Mouse (Mus musculus) heart, adult 2 months (tissue): ENCODE measurements around the gene Gm10944. TPM values are rescaled to one million over a fixed set of nuclear protein-coding genes. Genes with fewer than 3 reads are reported as not detected.

Experiments used
- DNase-seq, 2 experiments: peaks; one replicate each; pipeline ENCODE4 v3.0.0; 2021
- H3K27ac ChIP-seq: fragments of 200-600 bp; 2 replicates; pipeline ENCODE4 v1.8.1; 2022
- H3K27me3 ChIP-seq: fragments of 200-500 bp; 2 replicates; pipeline ENCODE4 v1.6.1; 2012; ENCODE audit warnings: mild to moderate bottlenecking, low read length, inconsistent platforms, mixed read lengths; ENCODE audit not compliant: control insufficient read depth, insufficient read depth
- H3K36me3 ChIP-seq: fragments of 200-500 bp; 2 replicates; pipeline ENCODE4 v1.6.1; 2012; ENCODE audit warnings: low read length, inconsistent platforms; ENCODE audit not compliant: control insufficient read depth, insufficient read depth
- H3K4me1 ChIP-seq: fragments of 200-500 bp; 2 replicates; pipeline ENCODE4 v1.6.1; 2011; ENCODE audit warnings: low read length; ENCODE audit not compliant: control insufficient read depth, insufficient read depth
- H3K4me3 ChIP-seq: fragments of 200-600 bp; 2 replicates; pipeline ENCODE4 v1.8.1; 2022
- H3K79me2 ChIP-seq: fragments of 200-500 bp; replicated peaks from 2 replicates; pipeline ENCODE4 v1.6.1; 2012; ENCODE audit warnings: mild to moderate bottlenecking, inconsistent platforms, low read length, moderate library complexity, mixed read lengths; ENCODE audit not compliant: control insufficient read depth, insufficient read depth
- H3K9ac ChIP-seq: fragments of 200-500 bp; 2 replicates; pipeline ENCODE4 v1.6.1; 2012; ENCODE audit warnings: low read depth, mild to moderate bottlenecking, control low read depth, inconsistent platforms, low read length, mixed read lengths
- CTCF ChIP-seq: fragments of 200-600 bp; IDR thresholded peaks from 2 replicates; pipeline ENCODE4 v1.8.1; 2022; ENCODE audit warnings: antibody characterized with exemption, mild to moderate bottlenecking, moderate library complexity
- EP300 ChIP-seq: fragments of 200-500 bp; IDR thresholded peaks from 2 replicates; pipeline ENCODE4 v1.6.1; 2011; ENCODE audit warnings: low read depth, low read length, control low read depth; ENCODE audit not compliant: insufficient read depth
- POLR2A ChIP-seq: fragments of 200-500 bp; IDR thresholded peaks from 2 replicates; pipeline ENCODE4 v1.6.1; 2011; ENCODE audit warnings: mild to moderate bottlenecking, low read depth, low read length, control low read depth; ENCODE audit not compliant: insufficient read depth
- WGBS: fragments of 180-500 bp; shearing (Covaris S2); methylation state at CpG from one replicate; pipeline ENCODE4 v1.1.7; 2018; 5-methylcytosine and 5-hydroxymethylcytosine counted together
- intact Hi-C: fragments of 180-260 bp; cut with DNase I; formaldehyde crosslinking; loops from one replicate; pipeline ENCODE4 v1.15.1; 2025
- polyA plus RNA-seq: library from polyadenylated mRNA; depleted of rRNA; stranded (reverse); fragments of >200 nt; gene quantifications from 2 replicates; pipeline ENCODE4 v1.2.3, GENCODE M21; 2012; rRNA removed
- total RNA-seq, 2 experiments: library from RNA; stranded (reverse); gene quantifications; 2 replicates each; pipeline ENCODE4 v1.2.3; 2021

Gm10944 gene
- total and polyA plus RNA-seq, 3 experiments = not detected

DNA sequence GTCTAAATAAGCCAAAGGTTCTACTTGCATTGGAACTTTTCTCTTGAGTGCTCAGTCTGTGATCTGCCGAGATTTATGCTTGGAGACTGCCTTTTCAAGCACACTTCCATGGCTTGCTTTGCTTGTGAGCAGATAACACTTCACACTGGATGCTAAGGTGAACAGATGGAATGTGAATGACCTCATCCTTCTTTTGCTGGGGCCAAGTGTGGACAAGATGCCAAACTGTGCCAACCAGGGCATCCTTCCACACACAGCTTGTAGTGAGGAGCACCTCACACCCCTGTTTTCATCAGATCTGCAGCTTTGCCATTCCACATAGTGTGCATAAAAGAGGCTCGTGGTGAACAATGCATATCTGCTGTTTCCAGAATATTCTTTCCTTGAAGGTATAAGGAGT is 29.7 kb downstream of the Gm10944 start:
- Histone ChIP-seq H3K27me3 (no peaks in the 10 kb centered on the region), H3K36me3 (no peaks in the 10 kb centered on the region), H3K4me3 (no peak overlapping the region), H3K4me1 (no peaks in the 10 kb centered on the region), H3K9ac (no peak overlapping the region), H3K79me2 (no peaks in the 10 kb centered on the region), H3K27ac (no peak overlapping the region)
- WGBS = 38% methylated on average over 2 of the region's 2 CpGs
- no peak for DNase-seq
- TF ChIP-seq EP300 (no peak), POLR2A (no peak), CTCF (no peak)
- intact Hi-C loops = no loop called here

DNA sequence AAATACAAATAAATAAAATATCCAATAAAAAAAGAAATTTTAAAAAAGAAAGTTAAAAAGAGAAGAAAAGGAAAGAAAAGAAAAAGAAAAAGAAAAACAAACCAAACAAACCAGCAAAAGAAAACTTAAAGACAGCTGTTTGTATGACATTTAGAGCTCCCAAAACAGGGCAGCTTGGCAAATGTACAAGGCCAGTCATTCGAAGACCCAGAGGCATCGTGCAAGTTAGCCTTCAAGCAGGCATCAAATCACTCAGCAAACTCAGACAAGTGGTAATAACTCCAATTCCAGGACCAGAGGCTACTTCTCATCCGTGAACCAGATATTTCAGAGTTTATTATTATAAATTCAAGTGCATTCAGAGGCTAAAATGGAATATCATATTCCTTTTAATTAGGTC is 45.4 kb downstream of the Gm10944 start:
- Histone ChIP-seq H3K4me1 (no peaks in the 10 kb centered on the region), H3K4me3 (no peak overlapping the region), H3K9ac (no peak overlapping the region), H3K27me3 (no peaks in the 10 kb centered on the region), H3K27ac (no peak overlapping the region), H3K36me3 (no peaks in the 10 kb centered on the region), H3K79me2 (no peaks in the 10 kb centered on the region)
- 81% methylated on average over 3 of the region's 3 CpGs for WGBS
- intact Hi-C loops = no loop called here
- TF ChIP-seq CTCF (no peak), EP300 (no peak), POLR2A (no peak)
- DNase-seq = no peak

Other genes starting within 250 kb of the Gm10944 start
- under 1 TPM in 1 of 2 experiments, not detected in 1; 0.07 TPM for gene Adgb, start 209.0 kb upstream of the Gm10944 start, total RNA-seq
- gene Adgb, start 209.0 kb upstream of the Gm10944 start, polyA plus RNA-seq = 0.18 and 0.27 TPM in 2 replicates
- gene Rab32, start 123.1 kb upstream of the Gm10944 start, total RNA-seq = 1 to 10 TPM; 1.4 to 1.6 TPM
- 1.6 and 1.9 TPM in 2 replicates for gene Rab32, start 123.1 kb upstream of the Gm10944 start, polyA plus RNA-seq